Mouse (Mus musculus) thymus, postnatal 0 days (tissue): ENCODE measurements around the gene Pcgf5. TPM values are rescaled to one million over a fixed set of nuclear protein-coding genes. Genes with fewer than 3 reads are reported as not detected.
A peak's percentile ranks its signal among the peaks of the same experiment; 100 is the strongest.

Source experiments
- DNase-seq: peaks from one replicate; pipeline ENCODE4 v3.0.0-alpha.2; 2015; ENCODE audit warnings: low spot score
- polyA plus RNA-seq: library from polyadenylated mRNA; unstranded; fragments of >200 nt; fragmentation: Nextera tagmentation; extraction: Ambion mirVana; gene quantifications from 2 replicates; pipeline ENCODE4 v1.2.1, GENCODE M21; 2015

Gene Pcgf5
- polyA plus RNA-seq: 41.5 and 46.6 TPM in 2 replicates

GRCm38 (mm10) chr19:36348161-36348800 is at the start of gene Pcgf5:
TSS of gene Pcgf5 (plus strand) at chr19:36348309.
- DNase-seq: peak; percentile 74

DNA sequence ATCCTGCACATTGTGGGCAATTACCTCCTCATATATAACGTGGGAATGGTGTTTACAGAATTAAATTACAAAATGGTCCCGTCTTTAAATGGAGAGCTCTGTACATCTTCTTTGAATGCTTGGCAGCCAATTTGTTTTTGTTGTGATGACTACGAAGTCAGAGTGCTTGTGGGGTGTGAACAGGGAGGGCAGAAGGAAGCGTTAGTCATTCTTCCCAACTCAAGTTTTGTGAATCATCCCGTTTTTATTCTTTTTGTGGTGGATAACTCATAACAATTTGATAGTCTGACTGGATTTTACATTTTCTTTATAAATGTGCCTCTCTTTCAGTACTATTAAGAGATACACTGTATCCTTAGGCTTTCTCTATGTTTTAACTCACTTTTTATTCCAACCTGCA is 42.6 kb upstream of the Pcgf5 start:
- no peak for DNase-seq

- DNase-seq: no peak
Observed at GRCm38 (mm10) chr19:36314010-36314409, 34.1 kb upstream of the Pcgf5 start.

DNA sequence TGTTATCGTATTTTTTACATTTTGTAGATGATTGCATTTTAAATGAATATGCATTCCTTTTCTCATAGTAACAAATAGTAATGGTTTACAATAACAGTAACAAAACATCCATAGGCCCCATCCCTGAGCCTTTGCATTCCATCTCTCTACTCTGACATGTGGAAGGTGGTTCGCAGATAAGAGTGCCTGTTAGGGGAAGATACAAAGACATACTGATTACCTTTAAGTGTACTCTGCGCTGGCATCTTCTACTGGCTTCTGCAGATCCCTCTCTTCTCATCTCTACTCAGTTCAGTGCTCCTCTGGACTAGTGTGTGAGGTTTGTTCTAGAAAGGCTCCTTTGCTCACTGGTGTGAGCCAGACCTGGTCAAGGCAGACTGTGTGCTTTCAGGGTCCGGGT is 28.4 kb upstream of the Pcgf5 start:
- DNase-seq: no peak

- DNase-seq: no peak
Observed at GRCm38 (mm10) chr19:36321066-36321465, 27.0 kb upstream of the Pcgf5 start.

DNA sequence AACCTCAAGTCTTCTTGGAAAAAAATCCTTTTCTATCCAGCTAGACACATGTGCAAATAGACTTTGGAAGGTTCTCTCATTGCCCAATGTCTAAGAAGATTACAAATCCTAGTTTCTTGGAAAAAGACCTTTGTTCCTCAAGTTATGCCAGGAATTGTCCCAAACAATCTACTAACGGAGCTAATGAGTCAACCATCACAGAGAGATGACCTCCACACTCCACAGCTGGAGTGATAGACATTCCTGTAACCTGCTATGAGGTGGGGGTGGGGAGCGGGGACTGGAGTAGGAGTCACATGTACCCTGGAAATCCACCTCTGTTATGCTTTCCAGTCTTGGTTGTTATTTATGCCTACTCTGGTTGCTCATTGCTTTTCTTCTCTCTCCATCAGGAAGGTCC is 24.8 kb upstream of the Pcgf5 start:
- DNase-seq: no peak

- no peak for DNase-seq
Observed at GRCm38 (mm10) chr19:36328678-36329077, 19.4 kb upstream of the Pcgf5 start.

DNA sequence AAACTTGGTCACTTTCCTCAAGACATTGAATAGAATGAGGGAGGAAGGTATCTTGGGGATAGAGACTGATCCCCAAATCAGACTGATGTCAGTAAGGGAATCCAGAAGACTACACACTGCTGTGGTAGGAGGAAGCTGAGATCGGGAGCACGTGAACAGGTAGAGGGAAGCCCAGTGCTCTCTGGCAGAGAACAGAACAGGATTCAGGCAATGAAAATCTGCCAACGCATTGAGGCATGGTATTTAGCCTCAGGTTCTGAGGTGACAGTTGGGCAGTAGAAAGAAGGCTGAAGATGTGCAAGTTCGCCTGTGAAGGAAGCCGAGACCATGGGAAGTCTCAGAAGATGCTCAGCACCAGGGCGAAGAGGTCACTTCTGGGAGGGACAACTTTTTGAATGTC is 733 bp upstream of the Pcgf5 start:
- peak; percentile 22 for DNase-seq

GRCm38 (mm10) chr19:36347831-36348160 is 313 bp upstream of the Pcgf5 start:
- no peak for DNase-seq

GRCm38 (mm10) chr19:36348801-36349486 is 835 bp downstream of the Pcgf5 start:
- peak; percentile 76 for DNase-seq

DNA sequence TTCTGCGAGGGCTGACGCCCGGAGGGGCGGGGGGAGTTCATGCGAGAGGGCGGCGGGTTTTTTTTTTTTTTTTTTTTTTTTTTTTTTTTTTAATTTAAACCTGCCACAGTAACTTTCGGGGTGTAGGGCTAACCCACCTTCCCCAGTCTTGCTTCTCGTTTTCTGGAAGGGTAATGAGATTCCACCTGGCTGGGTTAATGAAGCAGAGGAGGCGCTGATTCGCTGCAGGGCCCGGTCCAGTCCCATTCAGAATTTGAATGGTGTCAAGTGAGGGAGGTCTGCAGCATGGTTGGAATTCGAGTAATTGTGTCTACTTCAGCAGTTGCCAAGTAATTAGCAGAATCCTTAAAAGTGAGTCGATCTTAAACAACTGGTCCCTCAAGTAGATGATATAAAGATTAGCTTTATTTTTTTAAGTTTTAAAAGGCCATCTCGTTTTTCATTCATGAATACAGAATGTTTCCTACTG is 1.4 kb downstream of the Pcgf5 start:
- no peak for DNase-seq

GRCm38 (mm10) chr19:36350181-36350580 is 2.1 kb downstream of the Pcgf5 start:
- no peak for DNase-seq

GRCm38 (mm10) chr19:36350870-36351269 is 2.8 kb downstream of the Pcgf5 start:
- DNase-seq: no peak

GRCm38 (mm10) chr19:36362541-36362940 is 14.4 kb downstream of the Pcgf5 start:
- DNase-seq: no peak

DNA sequence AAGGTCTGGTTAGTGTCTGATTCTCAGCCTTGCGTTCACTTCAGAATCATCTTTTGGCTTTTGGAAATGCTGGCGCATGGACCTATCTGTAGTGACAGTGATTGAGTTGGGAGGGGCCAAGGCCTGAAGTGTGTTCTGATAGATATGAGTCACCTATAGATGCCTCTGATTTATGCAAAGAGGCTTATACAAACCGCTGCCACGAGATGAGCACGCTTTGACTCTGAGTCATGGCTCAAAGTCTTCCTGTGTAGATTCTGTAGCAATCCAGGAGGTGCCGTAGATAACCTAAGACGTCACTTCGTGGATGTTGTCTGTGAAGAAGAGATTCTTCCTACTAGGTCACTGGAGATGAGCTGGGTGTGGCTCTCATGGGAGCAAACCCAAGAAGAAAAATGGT is 16.6 kb downstream of the Pcgf5 start:
- DNase-seq: no peak

GRCm38 (mm10) chr19:36371478-36371877 is 23.4 kb downstream of the Pcgf5 start:
- DNase-seq: no peak

DNA sequence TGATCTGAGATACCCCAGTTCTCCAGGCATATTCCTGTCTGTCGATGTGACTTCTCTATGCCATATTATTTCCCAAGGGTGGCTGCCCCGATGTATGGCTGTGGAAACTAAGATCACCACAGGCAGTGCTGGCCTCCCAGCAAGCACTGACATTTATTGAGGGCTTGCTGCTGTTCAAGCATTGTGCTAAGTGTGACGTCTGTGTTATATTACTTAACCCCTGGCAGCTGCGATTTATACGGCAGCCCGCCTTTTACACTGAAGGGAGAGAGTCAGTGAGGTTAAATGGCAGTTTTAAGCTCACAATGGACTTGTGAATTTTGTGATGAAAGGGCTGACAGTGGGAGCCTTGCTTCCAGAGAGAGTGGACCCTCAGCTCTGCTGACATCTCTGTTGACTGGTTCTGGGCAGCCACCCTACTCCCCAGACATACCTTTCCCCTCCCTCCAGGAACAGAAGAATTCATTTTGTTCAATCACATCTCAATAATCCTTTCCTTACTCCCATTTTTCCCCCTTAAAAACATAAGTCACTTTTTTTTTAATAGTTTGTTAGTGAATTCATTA is 25.0 kb downstream of the Pcgf5 start:
- no peak for DNase-seq

DNA sequence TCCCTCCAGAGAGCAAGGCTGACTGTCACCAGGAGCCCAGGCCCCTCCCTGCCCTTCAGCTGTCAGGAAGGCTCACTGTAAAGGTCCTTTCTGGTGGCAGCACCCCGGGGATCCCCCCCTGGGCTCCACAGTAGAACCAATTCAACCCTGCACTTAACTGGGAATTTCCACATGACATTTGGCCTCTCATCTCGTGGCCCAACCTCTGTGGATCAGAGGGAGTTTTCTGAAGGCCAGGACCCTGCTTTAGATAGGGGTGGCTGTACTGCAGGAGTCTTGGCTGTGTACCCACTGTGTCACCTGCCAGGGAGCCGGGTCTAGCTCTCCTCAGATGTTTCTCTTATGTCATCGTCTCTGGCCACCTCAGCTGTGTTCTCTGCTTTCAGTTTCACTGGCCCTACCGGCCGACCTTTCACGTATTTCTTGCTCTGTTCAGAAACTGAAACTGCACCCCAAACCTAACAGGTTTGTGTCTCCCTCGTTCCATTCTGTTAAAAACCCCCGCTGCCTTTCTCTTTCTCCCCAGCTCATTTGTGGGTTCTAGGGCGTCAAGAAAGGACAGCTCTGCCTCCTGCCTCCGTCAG is 27.2 kb downstream of the Pcgf5 start:
- DNase-seq: peak; percentile 24

GRCm38 (mm10) chr19:36377729-36378128 is 29.6 kb downstream of the Pcgf5 start:
- DNase-seq: no peak

DNA sequence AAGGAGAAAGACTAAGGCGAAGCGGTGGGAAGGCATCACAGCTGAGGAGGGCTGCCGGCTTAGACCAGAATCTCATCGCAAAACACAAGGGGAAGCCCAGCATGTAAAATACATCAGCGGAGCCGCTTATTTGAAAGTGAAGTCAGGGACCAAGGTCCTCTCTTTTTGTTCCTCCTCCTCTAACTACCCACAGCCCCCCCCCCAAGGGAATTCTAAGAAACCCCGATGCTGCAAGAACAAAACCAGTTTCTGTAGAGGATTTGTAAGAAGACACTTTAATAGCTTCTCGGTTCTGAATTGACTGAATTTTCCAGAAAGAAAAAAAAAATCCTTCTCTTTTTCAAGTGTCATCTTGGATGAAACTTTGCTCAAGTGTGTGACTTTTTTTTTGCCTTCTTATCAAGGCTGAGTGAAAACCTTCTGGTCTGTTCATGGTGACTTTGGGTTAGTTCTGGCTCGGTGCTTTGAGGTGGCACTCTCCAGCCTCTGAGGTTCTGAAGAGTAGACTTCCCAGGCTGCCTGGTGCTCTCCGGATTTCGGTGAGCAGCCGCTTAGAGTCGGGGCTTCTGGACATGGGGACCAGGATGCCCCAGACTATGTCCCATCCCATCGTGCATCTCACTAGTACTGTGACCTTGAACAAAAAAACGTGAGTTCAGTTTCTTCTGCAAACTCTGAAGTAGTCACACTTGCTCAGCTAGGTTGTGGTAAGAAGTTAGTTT is 30.6 kb downstream of the Pcgf5 start:
- no peak for DNase-seq

DNA sequence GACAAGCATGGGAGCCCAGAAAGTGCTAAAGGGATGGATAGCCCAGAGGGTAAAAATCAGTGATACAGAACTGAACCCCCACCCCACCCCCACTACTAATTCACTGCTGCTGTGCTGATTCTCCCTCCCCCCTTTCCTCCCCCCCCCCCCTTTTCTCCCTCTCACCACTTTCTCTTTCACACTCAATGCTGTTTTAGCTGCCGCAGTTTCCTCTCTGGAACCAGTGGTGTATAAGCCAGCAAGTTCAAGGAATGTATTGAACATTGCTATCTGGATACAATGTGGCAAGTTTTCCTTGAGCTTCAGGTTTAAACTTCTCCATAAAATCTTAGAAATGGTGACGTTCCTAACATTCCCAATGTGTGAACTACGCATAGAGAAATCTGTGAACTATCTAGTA is 34.8 kb downstream of the Pcgf5 start:
- no peak for DNase-seq

- DNase-seq: peak; percentile 36
Observed at GRCm38 (mm10) chr19:36383977-36384376, 35.9 kb downstream of the Pcgf5 start.
